Mouse (Mus musculus) kidney, embryonic 14.5 days (tissue): ENCODE measurements around the gene Slc7a1. TPM values are rescaled to one million over a fixed set of nuclear protein-coding genes. Genes with fewer than 3 reads are reported as not detected.
A peak's percentile ranks its signal among the peaks of the same experiment; 100 is the strongest.

Source experiments
- ATAC-seq: fragments of 200-750 bp; cut with Nextera tagmentation; 2 replicates; pipeline ENCODE4 v1.8.0; 2017; ENCODE audit warnings: moderate number of reproducible peaks, mild to moderate bottlenecking, moderate TSS enrichment, moderate library complexity; ENCODE audit not compliant: low FRiP score, low TSS enrichment
- H3K27ac ChIP-seq: fragments of 300-500 bp; sonication (generic); 2 replicates; pipeline ENCODE4 v1.5.1; 2014; ENCODE audit warnings: low read depth, mild to moderate bottlenecking, low read length, moderate library complexity, mixed read lengths
- H3K27me3 ChIP-seq: fragments of 300-500 bp; sonication (generic); 2 replicates; pipeline ENCODE4 v1.6.1; 2014; ENCODE audit warnings: mild to moderate bottlenecking, low read length; ENCODE audit not compliant: control insufficient read depth, insufficient read depth
- H3K36me3 ChIP-seq: fragments of 300-500 bp; sonication (generic); 2 replicates; pipeline ENCODE4 v1.6.1; 2014; ENCODE audit warnings: low read length, mixed read lengths; ENCODE audit not compliant: control insufficient read depth, insufficient read depth
- H3K4me1 ChIP-seq: fragments of 300-500 bp; sonication (generic); 2 replicates; pipeline ENCODE4 v1.6.1; 2014; ENCODE audit warnings: low read length, mixed read lengths; ENCODE audit not compliant: control insufficient read depth, insufficient read depth
- H3K4me2 ChIP-seq: fragments of 300-500 bp; sonication (generic); replicated peaks from 2 replicates; pipeline ENCODE4 v1.6.1; 2014; ENCODE audit warnings: low read depth, mild to moderate bottlenecking, low read length
- H3K4me3 ChIP-seq: fragments of 300-500 bp; sonication (generic); 2 replicates; pipeline ENCODE4 v1.5.1; 2014; ENCODE audit warnings: mild to moderate bottlenecking, low read length
- H3K9ac ChIP-seq: fragments of 300-500 bp; sonication (generic); 2 replicates; pipeline ENCODE4 v1.6.1; 2014; ENCODE audit warnings: low read depth, mild to moderate bottlenecking, low read length, moderate library complexity
- H3K9me3 ChIP-seq: fragments of 300-500 bp; sonication (generic); 2 replicates; pipeline ENCODE4 v1.6.1; 2016; ENCODE audit warnings: low read length; ENCODE audit not compliant: control insufficient read depth
- WGBS: fragments of 180-500 bp; shearing (Covaris S2); extraction: QIAGEN DNeasy Blood & Tissue Kit; methylation state at CpG from one replicate; pipeline ENCODE4 v1.1.7; 2014; 5-methylcytosine and 5-hydroxymethylcytosine counted together
- polyA plus RNA-seq: library from polyadenylated mRNA; unstranded; fragments of >200 nt; fragmentation: Nextera tagmentation; extraction: Ambion mirVana; gene quantifications from 2 replicates; pipeline ENCODE4 v1.2.1, GENCODE M21; 2014

Gene Slc7a1
- 36.2 and 36.8 TPM in 2 replicates for polyA plus RNA-seq

DNA sequence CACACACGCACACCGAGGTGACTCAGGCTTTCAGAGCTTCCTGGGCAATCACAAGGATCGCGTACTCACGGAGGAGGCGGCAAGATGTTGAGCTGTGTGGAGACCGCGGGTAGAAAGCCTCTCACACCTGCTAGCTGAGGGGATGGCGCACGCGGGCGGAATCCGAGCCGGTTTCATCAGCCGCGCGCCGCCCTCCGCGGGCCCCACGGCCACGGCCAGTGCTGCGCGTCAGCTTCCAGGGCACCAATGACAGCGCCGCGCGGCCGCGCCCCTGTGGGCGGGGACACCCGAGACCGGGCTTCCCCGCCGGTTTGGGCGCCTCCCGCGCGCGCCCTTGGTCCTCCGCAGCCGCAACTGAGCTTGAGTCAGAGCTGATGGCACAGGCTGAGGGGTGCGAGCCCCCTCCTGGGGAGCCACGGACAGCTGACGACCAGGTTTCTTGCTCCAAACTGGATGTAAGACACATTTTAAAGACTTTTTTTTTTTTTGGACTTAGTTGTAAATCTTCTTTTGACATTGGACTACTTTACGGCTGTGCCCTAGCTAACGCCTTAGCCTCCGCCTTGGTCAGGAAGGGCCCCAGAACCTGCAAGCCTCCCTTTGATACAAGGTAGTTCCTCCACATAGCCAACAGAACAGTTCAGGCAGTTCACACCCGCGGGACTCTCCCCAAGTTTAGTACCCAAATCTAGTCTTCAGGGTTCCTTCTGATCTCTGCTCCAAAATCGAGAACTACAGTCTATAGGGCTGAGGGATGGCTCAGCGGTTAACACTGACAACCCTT lies at the start of gene Slc7a1:
Slc7a1 (minus strand) TSS at position 245 of the 784 bp plus-strand sequence.
- Histone ChIP-seq H3K27me3 (no peaks in the 10 kb centered on the region), H3K4me2 (peak within 1 kb of the TSS; percentile 95), H3K27ac (peak within 1 kb of the TSS; percentile 48; the same call in 1 of the 2 replicates), H3K9me3 (no peaks in the 10 kb centered on the region), H3K4me3 (peak within 1 kb of the TSS; percentile 90), H3K36me3 (no peaks in the 10 kb centered on the region), H3K4me1 (peaks cover 8% of the 10 kb centered on the region; the same call in 1 of the 2 replicates), H3K9ac (peak within 1 kb of the TSS; percentile 74)
- ATAC-seq, result peak; percentile 95
- 1% methylated on average over 43 of the region's 52 CpGs for WGBS

DNA sequence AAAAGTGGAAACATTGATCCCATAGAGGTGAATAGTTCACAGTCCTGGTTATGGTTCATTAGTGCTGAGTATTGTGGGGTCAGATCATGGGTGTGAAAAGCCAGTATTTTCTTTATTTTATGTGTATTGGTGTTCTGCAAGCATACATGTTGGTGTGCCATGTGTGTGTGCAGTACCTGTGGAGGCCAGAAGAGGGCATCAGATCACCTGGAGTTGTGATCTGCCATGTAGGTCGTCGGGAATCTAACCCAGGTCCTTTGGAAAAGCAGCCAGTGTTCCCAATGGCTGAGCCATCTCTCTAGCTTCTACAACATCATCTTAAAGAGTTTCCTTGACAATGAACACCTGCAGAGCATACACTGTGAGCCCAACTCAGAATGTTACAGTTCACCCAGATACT lies 45.3 kb upstream of the Slc7a1 start:
- no peaks in the 10 kb centered on the region for H3K4me1 ChIP-seq
- H3K9ac ChIP-seq, result no peak overlapping the region
- ATAC-seq, result no peak
- H3K27me3 ChIP-seq, result no peaks in the 10 kb centered on the region
- H3K27ac ChIP-seq, result no peak overlapping the region
- H3K36me3 ChIP-seq, result no peaks in the 10 kb centered on the region
- no peaks in the 10 kb centered on the region for H3K9me3 ChIP-seq
- no peak overlapping the region for H3K4me2 ChIP-seq
- no peak overlapping the region for H3K4me3 ChIP-seq
- 97% methylated on average over 2 of the region's 2 CpGs for WGBS

DNA sequence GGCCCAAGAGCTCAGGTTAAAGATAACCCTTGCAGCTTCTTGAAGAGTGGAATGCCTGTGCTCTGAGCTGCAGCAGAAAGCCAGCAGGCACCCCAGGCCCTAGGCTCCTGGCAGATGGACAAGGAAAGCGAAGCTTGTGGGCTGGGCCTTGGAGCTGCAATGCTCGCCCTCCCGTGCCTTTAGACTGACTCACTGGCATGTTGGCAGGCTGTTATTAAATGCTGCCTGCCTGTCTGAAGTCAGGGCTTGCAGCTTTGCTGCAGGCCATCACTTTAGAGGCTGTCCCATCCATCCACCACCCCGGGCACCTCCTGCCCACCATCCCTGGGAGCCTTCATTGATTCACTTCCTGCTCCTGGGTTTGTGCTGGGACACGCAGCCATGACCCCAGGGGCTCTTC lies 44.0 kb upstream of the Slc7a1 start:
- Histone ChIP-seq H3K4me3 (no peak overlapping the region), H3K9me3 (no peaks in the 10 kb centered on the region), H3K4me2 (no peak overlapping the region), H3K4me1 (no peaks in the 10 kb centered on the region), H3K27ac (peak overlapping the region; percentile 15; the same call in 1 of the 2 replicates), H3K36me3 (no peaks in the 10 kb centered on the region), H3K9ac (no peak overlapping the region), H3K27me3 (no peaks in the 10 kb centered on the region)
- 60% methylated on average over 5 of the region's 5 CpGs for WGBS
- ATAC-seq, result no peak

DNA sequence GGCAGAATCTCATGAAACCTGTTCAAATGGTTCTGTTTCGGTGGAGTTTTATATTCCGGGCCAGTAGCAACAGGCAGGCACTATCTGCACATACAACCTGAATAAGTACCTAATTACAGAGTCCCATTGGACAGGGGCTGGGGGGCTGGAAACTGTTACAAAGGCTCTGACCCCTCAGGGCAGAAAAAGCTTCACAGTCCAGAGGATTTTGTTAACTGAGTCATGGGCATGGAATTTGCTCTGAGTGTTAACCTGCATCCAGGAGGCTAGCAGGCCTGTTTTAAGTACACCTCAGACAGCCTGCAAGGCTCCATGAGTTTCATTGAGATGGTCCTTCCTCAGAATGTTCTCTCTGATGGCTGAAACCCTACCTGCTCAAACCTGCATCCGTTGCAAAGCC lies 36.0 kb upstream of the Slc7a1 start:
- Histone ChIP-seq H3K36me3 (no peaks in the 10 kb centered on the region), H3K9me3 (peaks cover 3% of the 10 kb centered on the region; the same call in 1 of the 2 replicates), H3K4me3 (no peak overlapping the region), H3K4me1 (no peaks in the 10 kb centered on the region), H3K27ac (peak overlapping the region; percentile 56; the same call in 1 of the 2 replicates), H3K27me3 (no peaks in the 10 kb centered on the region), H3K9ac (no peak overlapping the region), H3K4me2 (no peak overlapping the region)
- peak; percentile 55 for ATAC-seq
- WGBS, result 59% methylated on average over 3 of the region's 3 CpGs

DNA sequence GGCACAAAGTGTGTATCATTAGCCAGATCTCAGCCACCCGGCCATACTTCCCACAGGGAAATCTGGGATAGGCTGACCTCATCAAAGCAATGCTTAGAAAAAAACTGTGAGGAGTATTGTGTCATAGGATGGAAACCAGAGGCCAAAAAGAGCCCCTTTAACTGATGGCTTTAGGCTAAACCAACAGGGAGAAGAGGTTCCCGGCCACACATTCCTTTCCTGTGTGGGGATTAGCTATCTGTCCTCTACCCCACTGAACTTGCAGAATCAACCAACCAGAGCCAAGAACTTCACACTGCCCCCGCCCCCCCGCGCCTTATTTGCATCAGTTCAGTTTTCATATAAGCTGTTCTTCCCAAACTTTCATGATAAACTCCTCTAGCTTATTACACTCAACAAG lies 32.4 kb upstream of the Slc7a1 start:
- no peak for ATAC-seq

DNA sequence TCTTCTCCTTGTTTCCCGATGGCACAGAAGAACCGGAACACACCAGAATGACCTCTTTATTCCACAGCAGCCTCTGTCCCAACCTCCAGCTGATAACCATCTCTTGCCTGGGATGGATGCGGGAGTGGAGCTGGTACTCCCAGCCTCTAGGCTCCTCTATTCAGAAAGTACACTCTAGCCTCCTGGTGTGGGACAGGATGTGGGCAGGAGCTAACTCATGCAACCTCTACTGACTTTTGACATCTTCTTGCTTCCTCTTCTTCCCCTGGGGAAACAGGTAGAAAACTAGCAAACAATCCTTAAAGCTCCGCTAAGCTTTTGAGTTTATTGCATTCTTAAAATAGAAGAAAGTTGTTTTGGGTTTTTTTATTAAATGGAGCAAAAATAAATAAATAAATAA lies 29.1 kb upstream of the Slc7a1 start:
- H3K27me3 ChIP-seq, result no peaks in the 10 kb centered on the region
- no peaks in the 10 kb centered on the region for H3K4me1 ChIP-seq
- no peak overlapping the region for H3K4me3 ChIP-seq
- no peak overlapping the region for H3K27ac ChIP-seq
- no peak for ATAC-seq
- H3K4me2 ChIP-seq, result no peak overlapping the region
- peaks cover 3% of the 10 kb centered on the region; the same call in 1 of the 2 replicates for H3K9me3 ChIP-seq
- H3K9ac ChIP-seq, result no peak overlapping the region
- no peaks in the 10 kb centered on the region for H3K36me3 ChIP-seq
- WGBS, result 64% methylated on average over 4 of the region's 4 CpGs

More for the DNA sequence above, 32.4 kb upstream of the Slc7a1 start:
- Histone ChIP-seq H3K9me3 (peaks cover 3% of the 10 kb centered on the region; the same call in 1 of the 2 replicates), H3K4me2 (no peak overlapping the region), H3K4me3 (no peak overlapping the region), H3K9ac (no peak overlapping the region), H3K27me3 (no peaks in the 10 kb centered on the region), H3K36me3 (no peaks in the 10 kb centered on the region), H3K4me1 (no peaks in the 10 kb centered on the region), H3K27ac (no peak overlapping the region)
- 83% methylated on average over 5 of the region's 5 CpGs for WGBS

DNA sequence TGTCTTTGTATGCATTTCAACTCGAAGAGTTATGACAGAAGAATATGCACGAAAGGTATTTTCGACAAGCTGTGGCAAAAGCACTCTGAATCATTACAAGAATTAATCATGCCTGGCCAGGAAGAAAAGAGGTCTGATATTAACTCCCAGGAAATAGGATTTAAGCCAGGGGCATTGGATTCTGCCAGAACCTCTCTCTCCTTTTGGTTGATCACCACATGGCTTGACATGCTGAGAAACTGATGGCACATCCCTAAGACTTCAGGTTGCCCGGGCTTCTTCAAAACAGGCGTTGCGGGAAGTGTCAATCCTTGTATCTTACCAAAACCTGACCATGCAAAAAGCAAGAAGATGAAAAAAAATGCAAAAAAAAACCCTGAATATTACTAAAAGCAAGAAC lies 25.4 kb upstream of the Slc7a1 start:
- no peak for ATAC-seq
- H3K36me3 ChIP-seq, result no peaks in the 10 kb centered on the region
- H3K4me1 ChIP-seq, result no peaks in the 10 kb centered on the region
- no peak overlapping the region for H3K9ac ChIP-seq
- H3K4me2 ChIP-seq, result no peak overlapping the region
- no peaks in the 10 kb centered on the region for H3K9me3 ChIP-seq
- no peaks in the 10 kb centered on the region for H3K27me3 ChIP-seq
- H3K4me3 ChIP-seq, result no peak overlapping the region
- 76% methylated on average over 6 of the region's 6 CpGs for WGBS
- no peak overlapping the region for H3K27ac ChIP-seq

DNA sequence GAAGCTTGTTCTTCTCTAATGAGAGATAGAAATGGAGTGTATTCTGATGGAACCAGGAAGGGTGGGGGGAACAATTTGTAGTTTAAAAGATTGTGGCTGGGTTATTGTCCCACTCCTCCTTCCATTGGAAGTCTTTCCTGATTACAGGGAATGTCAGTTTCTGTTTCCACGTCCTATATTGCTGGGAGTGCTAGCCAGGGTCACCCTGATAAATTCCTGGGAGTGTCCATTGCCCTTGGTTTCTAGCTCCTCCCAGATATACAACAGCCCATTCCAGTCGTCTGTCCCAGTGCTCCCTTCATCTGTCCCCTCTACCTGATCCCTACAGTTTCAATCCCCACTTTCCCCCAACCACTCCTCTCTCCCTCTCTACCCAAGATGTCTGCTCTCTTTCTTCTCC lies 21.6 kb upstream of the Slc7a1 start:
- Histone ChIP-seq H3K4me3 (no peak overlapping the region), H3K4me1 (no peaks in the 10 kb centered on the region), H3K27me3 (no peaks in the 10 kb centered on the region), H3K9ac (no peak overlapping the region), H3K36me3 (no peaks in the 10 kb centered on the region), H3K9me3 (peaks cover 6% of the 10 kb centered on the region; the same call in 1 of the 2 replicates), H3K27ac (no peak overlapping the region), H3K4me2 (no peak overlapping the region)
- ATAC-seq, result no peak
- 30% methylated on average over 2 of the region's 2 CpGs for WGBS

DNA sequence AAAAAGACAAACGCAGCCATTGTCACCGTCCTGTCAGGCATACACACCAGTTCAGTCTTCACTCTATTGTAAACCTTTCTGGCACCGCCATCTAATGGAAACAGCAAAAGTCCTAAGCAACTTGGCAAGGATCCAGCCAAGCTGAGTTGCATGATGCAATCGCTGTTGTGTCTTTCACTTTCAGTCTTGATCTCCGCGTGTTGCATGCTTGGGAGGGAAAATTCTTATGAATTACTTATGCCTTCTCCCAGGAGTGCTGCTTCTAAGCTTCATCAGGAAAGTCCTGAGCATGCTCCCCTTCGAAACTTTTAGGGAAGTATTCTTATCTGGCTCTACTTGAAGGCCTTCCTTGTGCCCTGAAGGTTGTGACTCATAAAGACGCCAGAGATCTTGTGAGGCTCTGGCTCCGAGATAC lies 19.4 kb upstream of the Slc7a1 start:
- H3K9me3 ChIP-seq, result peaks cover 6% of the 10 kb centered on the region; the same call in 1 of the 2 replicates
- 76% methylated on average over 9 of the region's 9 CpGs for WGBS
- no peaks in the 10 kb centered on the region for H3K36me3 ChIP-seq
- H3K27me3 ChIP-seq, result no peaks in the 10 kb centered on the region
- no peak overlapping the region for H3K4me3 ChIP-seq
- no peak overlapping the region for H3K9ac ChIP-seq
- no peak for ATAC-seq
- no peaks in the 10 kb centered on the region for H3K4me1 ChIP-seq
- no peak overlapping the region for H3K27ac ChIP-seq
- H3K4me2 ChIP-seq, result no peak overlapping the region
